Mouse (Mus musculus): ENCODE measurements around the gene Tbc1d17.

- TF ChIP-seq GATA1 (IDR thresholded peaks at IDR 0.05; ENCODE audit: borderline replicate concordance, low read length) (no peak), FLI1 (IDR thresholded peaks at IDR 0.05; ENCODE audit: low read length) (no peak)
These were observed 21.0 kb upstream of the Tbc1d17 start, which contains the start of gene Ptov1 for GRCm38 (mm10) chr7:44869697-44870528.

Data from megakaryocyte, embryonic 14.5 days (primary cell).